Mouse (Mus musculus): ENCODE measurements around the gene Ramp2.

DNA sequence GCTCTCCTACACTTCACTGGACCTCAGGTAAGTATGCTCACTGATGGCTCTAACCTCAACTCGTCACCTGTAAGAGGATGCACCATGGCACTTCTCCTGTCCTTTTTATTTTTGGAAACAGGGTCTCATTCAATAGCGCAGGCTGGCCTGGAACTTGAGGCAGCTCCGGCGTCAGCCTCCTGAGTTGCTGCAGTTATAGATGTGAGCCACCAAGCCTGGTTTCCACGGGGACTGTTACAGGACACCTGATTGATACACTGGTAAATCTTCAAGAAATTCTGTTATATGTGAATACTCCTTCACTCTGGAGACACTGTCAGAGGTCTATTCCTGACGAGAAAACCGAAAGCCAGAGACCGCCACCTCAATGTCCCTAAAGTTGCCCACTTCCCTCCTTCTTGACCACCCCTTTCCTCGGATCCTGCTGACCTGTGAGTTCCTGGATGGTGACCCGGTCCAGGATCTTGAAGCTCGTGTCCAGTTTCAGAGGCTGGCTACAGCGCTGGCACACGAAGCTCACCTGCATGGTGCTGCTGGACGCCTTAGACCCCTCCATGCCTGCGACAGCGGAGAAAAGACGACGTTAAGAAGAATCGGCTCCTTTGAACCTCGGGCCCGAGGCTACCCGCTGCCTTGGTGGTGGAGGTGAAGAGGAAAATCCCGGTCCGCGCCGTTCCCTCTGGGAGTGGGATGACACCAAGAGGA is 55.6 kb downstream of the Ramp2 start:
- TF ChIP-seq CTCF (IDR thresholded peaks at IDR 0.05; ENCODE audit: insufficient read depth, low read length) = no peak
- no peak for TF ChIP-seq POLR2A (IDR thresholded peaks at IDR 0.05; ENCODE audit: borderline replicate concordance, extremely low read depth, low read depth, low read length)
